Mouse (Mus musculus) CH12.LX (cell line): ENCODE data around the gene Adamtsl1.

Source experiments
- CTCF ChIP-seq, 2 experiments: IDR thresholded peaks in 1 of 2; conservative IDR thresholded peaks in 1 of 2; 2 replicates each; pipeline ENCODE4 v1.5.1; 2011 to 2012; ENCODE audit warnings: low read depth in 2 of 2, low read length in 2 of 2, improper control_type of control experiment in 1 of 2, inconsistent platforms in 1 of 2, mild to moderate bottlenecking in 1 of 2, moderate library complexity in 1 of 2
- ELF1 ChIP-seq: IDR thresholded peaks from 2 replicates; pipeline ENCODE4 v1.6.1; 2014; ENCODE audit warnings: low read depth, mild to moderate bottlenecking, inconsistent platforms, low read length, improper control_type of control experiment
- NELFE ChIP-seq: IDR thresholded peaks from 2 replicates; pipeline ENCODE4 v1.6.1; 2011; ENCODE audit warnings: low read depth, low read length, improper control_type of control experiment

DNA sequence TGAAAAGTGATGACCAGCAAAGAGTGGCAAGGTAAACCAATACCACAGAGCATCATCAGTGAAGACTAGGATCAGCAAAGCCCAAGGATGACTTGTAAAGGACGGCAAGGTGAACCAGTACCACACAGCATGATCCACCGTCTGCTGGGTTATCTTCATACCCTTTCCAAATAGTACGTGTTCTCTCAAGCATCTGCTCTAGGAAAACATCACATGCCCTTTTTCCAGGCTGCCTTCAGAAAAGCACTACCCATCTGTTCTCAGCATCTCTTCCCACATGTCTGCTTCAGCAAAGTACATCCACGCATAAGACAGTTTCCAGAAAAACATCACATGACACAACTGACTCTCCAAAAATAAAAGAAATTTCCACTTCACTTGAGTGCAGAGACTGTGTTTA is 408.8 kb downstream of the Adamtsl1 start:
- TF ChIP-seq CTCF (conservative IDR thresholded peaks at IDR 0.05 in 1 of 2, IDR thresholded peaks at IDR 0.05 in 1 of 2; ENCODE audit: low read depth in 2 of 2, low read length in 2 of 2) (no peak), NELFE (no peak), ELF1 (no peak)
